Mouse (Mus musculus) intestine, embryonic 14.5 days (tissue): ENCODE data around the gene Tlx3. TPM values are rescaled to one million over a fixed set of nuclear protein-coding genes. Genes with fewer than 3 reads are reported as not detected.

Source experiments
- ATAC-seq: fragments of 200-750 bp; cut with Nextera tagmentation; replicated peaks from 2 replicates; pipeline ENCODE4 v1.8.0; 2017; ENCODE audit warnings: low read depth, moderate number of reproducible peaks, moderate TSS enrichment, moderate library complexity; ENCODE audit not compliant: low FRiP score, low TSS enrichment
- DNase-seq: peaks from one replicate; pipeline ENCODE4 v3.0.0-alpha.2; 2018; ENCODE audit warnings: low spot score
- H3K27ac ChIP-seq: fragments of 300-500 bp; sonication (generic); 2 replicates; pipeline ENCODE4 v1.5.1; 2014; ENCODE audit warnings: low read depth, mild to moderate bottlenecking, control low read depth
- H3K27me3 ChIP-seq: fragments of 300-500 bp; sonication (generic); replicated peaks from 2 replicates; pipeline ENCODE4 v1.6.1; 2014; ENCODE audit warnings: low read length, control low read depth; ENCODE audit not compliant: control insufficient read depth, insufficient read depth
- H3K36me3 ChIP-seq: fragments of 300-500 bp; sonication (generic); 2 replicates; pipeline ENCODE4 v1.6.1; 2014; ENCODE audit warnings: low read length, control low read depth; ENCODE audit not compliant: control insufficient read depth, insufficient read depth
- H3K4me1 ChIP-seq: fragments of 300-500 bp; sonication (generic); replicated peaks from 2 replicates; pipeline ENCODE4 v1.6.1; 2014; ENCODE audit warnings: low read length, control low read depth, mixed read lengths; ENCODE audit not compliant: control insufficient read depth, insufficient read depth
- H3K4me2 ChIP-seq: fragments of 300-500 bp; sonication (generic); 2 replicates; pipeline ENCODE4 v1.6.1; 2014; ENCODE audit warnings: low read length
- H3K4me3 ChIP-seq: fragments of 300-500 bp; sonication (generic); 2 replicates; pipeline ENCODE4 v1.5.1; 2014; ENCODE audit warnings: low read depth, low read length, control low read depth, mixed read lengths
- H3K9ac ChIP-seq: fragments of 300-500 bp; sonication (generic); 2 replicates; pipeline ENCODE4 v1.6.1; 2014; ENCODE audit warnings: mild to moderate bottlenecking, low read length
- H3K9me3 ChIP-seq: fragments of 300-500 bp; sonication (generic); 2 replicates; pipeline ENCODE4 v1.6.1; 2016; ENCODE audit warnings: low read length, control low read depth; ENCODE audit not compliant: control insufficient read depth
- WGBS: fragments of 180-500 bp; shearing (Covaris S2); extraction: QIAGEN DNeasy Blood & Tissue Kit; methylation state at CpG from one replicate; pipeline ENCODE4 v1.1.7; 2014; 5-methylcytosine and 5-hydroxymethylcytosine counted together
- polyA plus RNA-seq: library from polyadenylated mRNA; unstranded; fragments of >200 nt; fragmentation: Nextera tagmentation; extraction: Ambion mirVana; gene quantifications from 2 replicates; pipeline ENCODE4 v1.2.1, GENCODE M21; 2014

Gene Tlx3
- polyA plus RNA-seq, 1 experiment from 2014 or later, result 0.19 TPM

GRCm38 (mm10) chr11:33195061-33195460 is 8.3 kb downstream of the Tlx3 start:
- DNase-seq (no peak), ATAC-seq (no peak)
- no peak overlapping the region for H3K4me2 ChIP-seq
- no peak overlapping the region for H3K4me3 ChIP-seq
- 25% methylated on average over 7 of the region's 7 CpGs for WGBS
- H3K36me3 ChIP-seq, result no peaks in the 10 kb centered on the region
- no peak overlapping the region for H3K27ac ChIP-seq
- peaks cover 93% of the 10 kb centered on the region for H3K27me3 ChIP-seq
- H3K9me3 ChIP-seq, result 0 out of 2 replicates have a peak, but pooled peaks cover 3% of the 10 kb centered on the region
- no peak overlapping the region for H3K9ac ChIP-seq
- no peaks in the 10 kb centered on the region for H3K4me1 ChIP-seq

GRCm38 (mm10) chr11:33193695-33194094 is 9.7 kb downstream of the Tlx3 start:
- ATAC-seq, result no peak
- 0 out of 2 replicates have a peak, but pooled peaks cover 3% of the 10 kb centered on the region for H3K9me3 ChIP-seq
- no peaks in the 10 kb centered on the region for H3K36me3 ChIP-seq
- H3K27me3 ChIP-seq, result peaks cover 79% of the 10 kb centered on the region
- no peak overlapping the region for H3K27ac ChIP-seq
- no peak for DNase-seq
- H3K4me3 ChIP-seq, result no peak overlapping the region
- no peak overlapping the region for H3K9ac ChIP-seq
- no peaks in the 10 kb centered on the region for H3K4me1 ChIP-seq
- under 1% methylated on average over 12 of the region's 12 CpGs for WGBS
- H3K4me2 ChIP-seq, result peak overlapping the region; percentile 31

GRCm38 (mm10) chr11:33181804-33182203 is 21.6 kb downstream of the Tlx3 start:
- ATAC-seq (no peak), DNase-seq (no peak)
- Histone ChIP-seq H3K27me3 (peaks cover 20% of the 10 kb centered on the region), H3K4me2 (no peak overlapping the region), H3K4me3 (no peak overlapping the region), H3K27ac (no peak overlapping the region), H3K9ac (no peak overlapping the region), H3K4me1 (peaks cover 6% of the 10 kb centered on the region; the same call in 1 of the 2 replicates), H3K9me3 (no peaks in the 10 kb centered on the region), H3K36me3 (no peaks in the 10 kb centered on the region)
- WGBS, result 85% methylated on average over 3 of the region's 3 CpGs

GRCm38 (mm10) chr11:33180701-33181116 is 22.7 kb downstream of the Tlx3 start:
- peaks cover 6% of the 10 kb centered on the region; the same call in 1 of the 2 replicates for H3K4me1 ChIP-seq
- no peak overlapping the region for H3K27ac ChIP-seq
- H3K9me3 ChIP-seq, result no peaks in the 10 kb centered on the region
- H3K4me3 ChIP-seq, result peak overlapping the region; percentile 22
- no peaks in the 10 kb centered on the region for H3K36me3 ChIP-seq
- H3K9ac ChIP-seq, result no peak overlapping the region
- 6% methylated on average over 18 of the region's 18 CpGs for WGBS
- peak overlapping the region; percentile 43 for H3K4me2 ChIP-seq
- ATAC-seq (no peak), DNase-seq (no peak)
- peaks cover 24% of the 10 kb centered on the region for H3K27me3 ChIP-seq

GRCm38 (mm10) chr11:33179802-33180201 is 23.6 kb downstream of the Tlx3 start:
- Histone ChIP-seq H3K36me3 (no peaks in the 10 kb centered on the region), H3K9me3 (no peaks in the 10 kb centered on the region), H3K9ac (no peak overlapping the region), H3K27ac (no peak overlapping the region), H3K4me2 (no peak overlapping the region), H3K4me1 (peaks cover 6% of the 10 kb centered on the region; the same call in 1 of the 2 replicates), H3K27me3 (peaks cover 24% of the 10 kb centered on the region), H3K4me3 (no peak overlapping the region)
- ATAC-seq (no peak), DNase-seq (no peak)
- WGBS, result 68% methylated on average over 1 of the region's 1 CpGs

- Histone ChIP-seq H3K4me3 (no peak overlapping the region), H3K9me3 (no peaks in the 10 kb centered on the region), H3K36me3 (no peaks in the 10 kb centered on the region), H3K27ac (no peak overlapping the region), H3K9ac (no peak overlapping the region), H3K4me1 (peaks cover 6% of the 10 kb centered on the region; the same call in 1 of the 2 replicates), H3K27me3 (peaks cover 24% of the 10 kb centered on the region), H3K4me2 (no peak overlapping the region)
- peak; percentile 68 for DNase-seq
- ATAC-seq, result no peak; the same call in 1 of the 2 replicates
- WGBS, result 34% methylated on average over 20 of the region's 20 CpGs
Observed at GRCm38 (mm10) chr11:33176525-33177245, 26.7 kb downstream of the Tlx3 start.

GRCm38 (mm10) chr11:33175768-33176167 is 27.6 kb downstream of the Tlx3 start:
- Histone ChIP-seq H3K9ac (no peak overlapping the region), H3K27ac (no peak overlapping the region), H3K4me3 (no peak overlapping the region), H3K4me1 (peaks cover 4% of the 10 kb centered on the region; the same call in 1 of the 2 replicates), H3K9me3 (no peaks in the 10 kb centered on the region), H3K36me3 (no peaks in the 10 kb centered on the region), H3K4me2 (no peak overlapping the region), H3K27me3 (peaks cover 23% of the 10 kb centered on the region)
- DNase-seq (peak; percentile 45), ATAC-seq (no peak)
- WGBS, result 51% methylated on average over 2 of the region's 3 CpGs

- no peak for ATAC-seq
Observed at GRCm38 (mm10) chr11:33170489-33170888, 32.9 kb downstream of the Tlx3 start.

More at GRCm38 (mm10) chr11:33170489-33170888, 32.9 kb downstream of the Tlx3 start:
- Histone ChIP-seq H3K9me3 (no peaks in the 10 kb centered on the region), H3K4me3 (no peak overlapping the region), H3K36me3 (no peaks in the 10 kb centered on the region), H3K27me3 (no peaks in the 10 kb centered on the region), H3K4me1 (no peaks in the 10 kb centered on the region), H3K4me2 (no peak overlapping the region), H3K27ac (no peak overlapping the region), H3K9ac (no peak overlapping the region)
- 15% methylated on average over 9 of the region's 9 CpGs for WGBS
- peak; percentile 77 for DNase-seq
